Mouse (Mus musculus) intestine, postnatal 0 days (tissue): ENCODE data around the gene Chd3. TPM values are rescaled to one million over a fixed set of nuclear protein-coding genes. Genes with fewer than 3 reads are reported as not detected.

Source experiments
- ATAC-seq: fragments of 200-750 bp; cut with Nextera tagmentation; 2 replicates; pipeline ENCODE4 v1.8.0; 2017; ENCODE audit warnings: mild to moderate bottlenecking, moderate TSS enrichment, moderate library complexity
- H3K27ac ChIP-seq: fragments of 300-500 bp; sonication (generic); 2 replicates; pipeline ENCODE4 v1.5.1; 2014; ENCODE audit warnings: mild to moderate bottlenecking, low read depth, low read length, moderate library complexity
- H3K27me3 ChIP-seq: fragments of 300-500 bp; sonication (generic); replicated peaks from 2 replicates; pipeline ENCODE4 v1.6.1; 2014; ENCODE audit warnings: low read length, mixed read lengths; ENCODE audit not compliant: control insufficient read depth, insufficient read depth
- H3K36me3 ChIP-seq: fragments of 300-500 bp; sonication (generic); 2 replicates; pipeline ENCODE4 v1.6.1; 2014; ENCODE audit warnings: mild to moderate bottlenecking, moderate library complexity; ENCODE audit not compliant: control insufficient read depth, insufficient read depth
- H3K4me1 ChIP-seq: fragments of 300-500 bp; sonication (generic); replicated peaks from 2 replicates; pipeline ENCODE4 v1.6.1; 2014; ENCODE audit warnings: antibody characterized with exemption, low read length, mixed read lengths; ENCODE audit not compliant: control insufficient read depth, insufficient read depth
- H3K4me2 ChIP-seq: fragments of 300-500 bp; sonication (generic); replicated peaks from 2 replicates; pipeline ENCODE4 v1.6.1; 2014; ENCODE audit warnings: low read depth, mild to moderate bottlenecking, moderate library complexity
- H3K4me3 ChIP-seq: fragments of 300-500 bp; sonication (generic); 2 replicates; pipeline ENCODE4 v1.5.1; 2014; ENCODE audit warnings: low read depth, low read length
- H3K9ac ChIP-seq: fragments of 300-500 bp; sonication (generic); 2 replicates; pipeline ENCODE4 v1.6.1; 2014; ENCODE audit warnings: mild to moderate bottlenecking, low read depth, low read length
- H3K9me3 ChIP-seq: fragments of 300-500 bp; sonication (generic); 2 replicates; pipeline ENCODE4 v1.6.1; 2016; ENCODE audit warnings: mixed run types; ENCODE audit not compliant: control insufficient read depth
- CTCF ChIP-seq: sonication (generic); IDR thresholded peaks from 2 replicates; pipeline ENCODE4 v1.5.1; 2016; ENCODE audit warnings: low read depth, mild to moderate bottlenecking, control low read depth, antibody characterized with exemption, moderate library complexity
- WGBS: fragments of 180-500 bp; shearing (Covaris S2); extraction: QIAGEN DNeasy Blood & Tissue Kit; methylation state at CpG from one replicate; pipeline ENCODE4 v1.1.7; 2014; 5-methylcytosine and 5-hydroxymethylcytosine counted together
- polyA plus RNA-seq: library from polyadenylated mRNA; unstranded; fragments of >200 nt; fragmentation: Nextera tagmentation; extraction: Ambion mirVana; gene quantifications from 2 replicates; pipeline ENCODE4 v1.2.1, GENCODE M21; 2015

Chd3 gene
- polyA plus RNA-seq, 1 experiment from 2014 or later: 19.4 TPM

DNA sequence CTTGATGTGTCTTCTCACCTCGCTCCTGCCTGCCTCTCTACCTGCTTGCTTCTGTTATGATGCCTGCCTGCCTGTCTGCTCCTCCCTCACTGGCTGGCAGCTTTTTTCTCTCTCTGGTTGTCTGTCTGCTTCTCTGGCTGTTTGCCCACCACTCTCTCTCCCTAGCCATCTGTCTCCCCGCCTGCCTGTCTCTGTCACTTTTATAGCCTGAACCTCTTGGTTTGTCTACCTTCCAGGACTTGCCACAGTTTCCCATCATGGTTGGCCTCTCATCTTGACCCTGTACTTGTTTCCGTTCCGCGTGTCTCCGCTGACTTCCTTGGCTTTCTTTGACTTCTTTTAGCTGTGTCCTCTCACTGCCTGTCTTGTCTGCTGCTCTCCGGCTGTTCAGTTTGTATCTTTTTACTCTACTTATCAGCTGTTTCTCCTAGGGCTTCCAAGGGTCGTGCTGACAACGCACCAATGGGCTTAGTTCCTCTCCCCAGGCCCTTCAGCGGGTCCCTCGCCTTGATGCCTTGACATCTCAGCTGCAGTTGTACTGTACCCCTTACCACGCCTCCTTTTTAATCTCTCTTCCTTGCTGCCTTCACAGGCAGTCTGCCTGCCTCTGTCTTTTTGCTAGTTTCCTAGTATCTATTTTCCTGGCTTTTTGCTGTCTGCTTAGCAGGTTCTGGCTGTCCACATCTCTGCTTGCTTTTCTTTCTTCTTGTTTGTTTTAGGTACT is 3.0 kb upstream of the Chd3 start:
- no peak for TF ChIP-seq CTCF
- Histone ChIP-seq H3K27ac (0 out of 2 replicates have a peak overlapping the region, but pooled peaks have one; percentile 31), H3K36me3 (peaks cover 8% of the 10 kb centered on the region; the same call in 1 of the 2 replicates), H3K27me3 (no peaks in the 10 kb centered on the region), H3K9ac (no peak overlapping the region), H3K4me2 (peak overlapping the region; percentile 21; the same call in 1 of the 2 replicates), H3K4me3 (no peak overlapping the region), H3K9me3 (no peaks in the 10 kb centered on the region), H3K4me1 (peaks cover 8% of the 10 kb centered on the region; the same call in 1 of the 2 replicates)
- 34% methylated on average over 12 of the region's 12 CpGs for WGBS
- ATAC-seq: no peak

DNA sequence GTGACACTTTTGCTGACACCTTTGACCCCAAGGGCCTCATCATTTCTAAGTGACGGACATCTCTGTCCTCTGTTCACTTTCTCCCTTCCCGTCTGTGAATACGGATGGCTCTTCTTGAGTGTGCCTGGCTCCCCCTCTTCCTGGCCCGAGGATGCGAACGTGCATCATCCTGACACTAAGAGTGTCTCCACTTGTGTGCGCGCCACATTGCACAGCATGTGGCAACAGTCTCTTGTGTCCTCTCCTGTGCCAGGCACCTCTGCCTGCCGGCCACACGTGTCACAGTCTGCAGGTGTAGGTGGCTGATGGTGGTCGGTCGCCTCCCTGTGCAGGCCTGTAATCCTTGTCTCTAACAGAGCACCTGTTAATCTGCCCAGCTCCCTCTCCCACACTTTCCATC is 2.4 kb upstream of the Chd3 start:
- no peaks in the 10 kb centered on the region for H3K27me3 ChIP-seq
- no peak overlapping the region for H3K4me3 ChIP-seq
- no peak overlapping the region for H3K9ac ChIP-seq
- WGBS: 59% methylated on average over 12 of the region's 12 CpGs
- peaks cover 8% of the 10 kb centered on the region; the same call in 1 of the 2 replicates for H3K36me3 ChIP-seq
- no peak overlapping the region for H3K4me2 ChIP-seq
- ATAC-seq: no peak
- no peaks in the 10 kb centered on the region for H3K9me3 ChIP-seq
- peaks cover 8% of the 10 kb centered on the region; the same call in 1 of the 2 replicates for H3K4me1 ChIP-seq
- TF ChIP-seq CTCF: no peak
- no peak overlapping the region for H3K27ac ChIP-seq

DNA sequence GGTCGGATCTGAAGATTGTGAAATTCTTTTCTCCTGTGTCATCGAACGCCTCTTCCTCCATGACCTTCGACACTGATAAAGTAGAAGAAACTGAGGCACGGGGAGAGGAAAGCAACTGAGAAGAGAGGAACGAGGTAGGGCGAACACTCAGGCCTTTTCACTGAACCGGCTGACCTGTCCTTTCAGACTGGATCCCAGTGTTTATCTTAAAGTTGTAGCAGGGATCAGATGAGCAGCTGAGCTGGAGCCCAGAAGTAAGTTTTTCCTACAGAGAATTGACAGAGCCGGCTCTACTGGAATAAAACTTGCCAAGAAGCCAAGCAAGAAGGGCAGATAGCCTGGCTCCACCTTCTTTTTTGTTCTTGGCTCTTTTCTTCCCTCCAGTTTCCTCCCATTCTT is 1.6 kb upstream of the Chd3 start:
- ATAC-seq: no peak
- no peaks in the 10 kb centered on the region for H3K9me3 ChIP-seq
- H3K4me3 ChIP-seq: no peak overlapping the region
- peak overlapping the region; percentile 28; the same call in 1 of the 2 replicates for H3K27ac ChIP-seq
- H3K27me3 ChIP-seq: no peaks in the 10 kb centered on the region
- peaks cover 11% of the 10 kb centered on the region for H3K4me1 ChIP-seq
- TF ChIP-seq CTCF: no peak
- H3K4me2 ChIP-seq: peak overlapping the region; percentile 35; the same call in 1 of the 2 replicates
- WGBS: 27% methylated on average over 9 of the region's 9 CpGs
- peaks cover 8% of the 10 kb centered on the region; the same call in 1 of the 2 replicates for H3K36me3 ChIP-seq
- no peak overlapping the region for H3K9ac ChIP-seq

DNA sequence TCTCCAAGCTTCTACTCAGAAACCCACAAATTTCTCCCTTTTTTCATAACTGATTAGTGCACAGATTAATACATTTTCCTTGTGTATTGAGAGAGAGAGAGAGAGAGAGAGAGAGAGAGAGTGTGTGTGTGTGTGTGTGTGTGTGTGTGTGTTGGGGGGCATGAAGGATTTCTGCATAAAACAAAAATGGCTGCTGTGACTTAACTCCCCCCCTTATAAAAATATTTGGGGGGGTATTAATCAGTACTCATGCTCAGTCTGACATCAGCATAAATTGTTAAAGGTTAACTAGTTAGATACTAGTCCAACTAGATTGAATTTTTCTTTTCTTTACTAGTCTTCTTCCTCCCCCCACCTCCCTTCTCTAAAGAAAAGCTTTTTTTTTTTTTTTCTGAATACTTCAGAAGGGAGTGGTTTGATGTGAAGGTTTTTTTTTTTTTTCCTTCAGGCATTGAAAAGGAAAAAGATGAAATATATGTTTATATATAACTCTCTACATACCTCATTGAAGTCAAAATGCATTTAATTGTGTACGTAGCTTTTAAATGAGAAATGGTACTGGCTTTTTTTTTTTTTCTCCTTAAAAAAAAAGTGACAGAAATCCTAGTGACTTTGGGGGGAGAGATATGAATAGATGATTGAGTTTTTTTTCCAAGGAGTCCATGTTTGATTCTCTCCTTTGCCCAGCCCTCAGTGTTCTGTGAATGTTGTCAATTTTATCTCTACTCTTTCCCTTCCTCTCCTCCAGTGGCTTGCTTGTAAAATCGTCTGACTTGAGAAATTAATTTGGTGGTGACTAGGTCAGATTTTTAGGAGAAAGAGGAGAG is 997 bp upstream of the Chd3 start:
- H3K27ac ChIP-seq: peak overlapping the region; percentile 99
- H3K4me3 ChIP-seq: peak overlapping the region; percentile 96; the same call in 1 of the 2 replicates
- H3K36me3 ChIP-seq: peaks cover 8% of the 10 kb centered on the region; the same call in 1 of the 2 replicates
- H3K9me3 ChIP-seq: no peaks in the 10 kb centered on the region
- no peak overlapping the region for H3K9ac ChIP-seq
- H3K27me3 ChIP-seq: no peaks in the 10 kb centered on the region
- no peak for ATAC-seq
- H3K4me2 ChIP-seq: peak overlapping the region; percentile 95
- H3K4me1 ChIP-seq: peaks cover 17% of the 10 kb centered on the region
- WGBS: 28% methylated on average over 2 of the region's 2 CpGs
- TF ChIP-seq CTCF: no peak

DNA sequence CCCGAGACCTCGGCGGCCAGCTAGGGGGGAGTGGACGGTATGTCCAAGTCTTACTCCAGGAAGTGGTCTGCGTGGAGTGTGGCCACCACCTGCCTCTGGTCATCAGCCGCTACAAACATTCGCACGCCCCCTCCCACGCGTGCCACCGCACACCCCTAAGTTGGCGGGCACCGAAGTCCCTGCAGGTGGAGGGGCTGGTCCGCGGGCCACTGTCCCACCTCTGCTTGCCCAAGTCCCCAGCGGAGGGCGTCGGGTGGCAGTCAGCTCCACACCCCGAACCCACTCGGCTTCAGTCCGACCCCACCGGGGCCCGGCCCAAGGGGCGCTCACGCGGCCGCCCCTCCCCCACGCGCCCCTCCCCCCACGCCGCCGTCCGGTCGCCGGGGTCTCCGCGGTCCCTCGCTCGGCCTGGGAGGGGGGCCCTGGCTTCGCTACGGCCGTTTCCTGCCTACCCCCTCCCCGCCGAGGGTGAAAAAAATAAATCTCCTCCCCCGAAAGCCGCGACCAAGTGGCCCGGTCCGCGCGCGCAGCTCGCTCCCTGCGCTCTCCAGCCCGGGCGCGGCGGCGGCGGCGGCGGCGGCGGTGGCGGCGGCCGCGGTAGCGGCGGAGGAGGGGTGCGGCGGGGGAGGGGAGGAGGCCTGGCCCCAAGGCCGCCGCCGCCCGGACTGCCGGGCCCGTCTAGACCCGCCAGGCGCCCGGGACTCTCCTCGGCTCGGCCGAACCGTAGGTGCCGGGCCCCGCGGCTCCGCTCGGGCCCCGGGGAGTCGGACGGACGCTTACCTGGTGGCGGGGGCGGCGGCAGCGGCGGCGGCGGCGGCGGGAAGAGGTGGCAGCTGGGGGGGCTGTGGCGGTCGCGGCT is 621 bp downstream of the Chd3 start:
- peaks cover 29% of the 10 kb centered on the region for H3K4me1 ChIP-seq
- under 1% methylated on average over 62 of the region's 106 CpGs for WGBS

More for the DNA sequence above, 621 bp downstream of the Chd3 start:
- Histone ChIP-seq H3K4me2 (peak overlapping the region; percentile 95), H3K27me3 (no peaks in the 10 kb centered on the region), H3K36me3 (peaks cover 7% of the 10 kb centered on the region; the same call in 1 of the 2 replicates), H3K9me3 (no peaks in the 10 kb centered on the region), H3K9ac (peak overlapping the region; percentile 97), H3K4me3 (peak overlapping the region; percentile 96), H3K27ac (peak overlapping the region; percentile 99)
- ATAC-seq: peak; percentile 26; the same call in 1 of the 2 replicates
- TF ChIP-seq CTCF: no peak
